Mouse (Mus musculus) cerebellum, adult 2 months (tissue): Measurements from ENCODE around the gene Hoxb6.

Experiments used
- CTCF ChIP-seq: fragments of 200-500 bp; IDR thresholded peaks from 2 replicates; pipeline ENCODE4 v1.5.1; 2011; ENCODE audit warnings: low read depth, mild to moderate bottlenecking, control low read depth, low read length, moderate library complexity, borderline replicate concordance; ENCODE audit not compliant: insufficient read depth
- POLR2A ChIP-seq: fragments of 200-500 bp; IDR thresholded peaks from 2 replicates; pipeline ENCODE4 v1.6.1; 2011; ENCODE audit warnings: low read length, control low read depth, borderline replicate concordance; ENCODE audit not compliant: insufficient read depth

- TF ChIP-seq POLR2A (no peak), CTCF (no peak)
Observed at GRCm38 (mm10) chr11:96274428-96274827, 17.8 kb upstream of the Hoxb6 start.
